Mouse (Mus musculus): ENCODE measurements around the gene Ostn. TPM values are rescaled to one million over a fixed set of nuclear protein-coding genes. Genes with fewer than 3 reads are reported as not detected.

The Ostn gene
- polyA plus RNA-seq, 1 experiment from 2014 or later: not detected

DNA sequence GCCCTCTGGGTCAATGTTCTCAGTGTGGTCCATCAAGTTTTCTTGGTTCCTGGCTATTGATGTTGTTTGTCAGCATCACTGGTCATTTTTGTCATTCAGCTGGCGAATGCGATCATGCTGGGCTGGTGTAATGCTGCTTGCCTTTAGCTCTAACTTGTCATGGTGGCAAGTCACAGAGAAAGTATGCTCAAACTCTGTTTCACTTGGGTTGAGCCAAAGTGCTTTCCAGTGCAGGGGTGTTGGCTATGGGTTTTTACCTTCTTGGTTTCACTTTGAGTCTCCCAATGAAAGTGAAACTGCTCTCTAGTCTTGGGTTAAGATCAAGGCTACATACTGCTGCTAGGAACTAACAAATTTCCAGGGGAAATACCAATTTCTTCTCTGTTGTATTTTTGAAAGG lies 41.9 kb downstream of the Ostn start:
- no peaks in the 10 kb centered on the region for H3K4me1 ChIP-seq (ENCODE audit: control insufficient read depth, insufficient read depth, low read depth, low read length)
- no peak for ATAC-seq
- no peaks in the 10 kb centered on the region for H3K9me3 ChIP-seq (ENCODE audit: control insufficient read depth, low read length)
- H3K4me3 ChIP-seq (ENCODE audit: low read length): no peak overlapping the region
- no peaks in the 10 kb centered on the region for H3K36me3 ChIP-seq (ENCODE audit: control insufficient read depth, insufficient read depth, low read length)
- WGBS: 92% methylated on average over 2 of the region's 2 CpGs
- H3K9ac ChIP-seq (ENCODE audit: low read depth, low read length): no peak overlapping the region
- no peaks in the 10 kb centered on the region for H3K27me3 ChIP-seq (replicated peaks; ENCODE audit: control insufficient read depth, insufficient read depth, low read length)
- H3K27ac ChIP-seq (ENCODE audit: low read depth, low read length): no peak overlapping the region
- no peak overlapping the region for H3K4me2 ChIP-seq (ENCODE audit: low read length)

DNA sequence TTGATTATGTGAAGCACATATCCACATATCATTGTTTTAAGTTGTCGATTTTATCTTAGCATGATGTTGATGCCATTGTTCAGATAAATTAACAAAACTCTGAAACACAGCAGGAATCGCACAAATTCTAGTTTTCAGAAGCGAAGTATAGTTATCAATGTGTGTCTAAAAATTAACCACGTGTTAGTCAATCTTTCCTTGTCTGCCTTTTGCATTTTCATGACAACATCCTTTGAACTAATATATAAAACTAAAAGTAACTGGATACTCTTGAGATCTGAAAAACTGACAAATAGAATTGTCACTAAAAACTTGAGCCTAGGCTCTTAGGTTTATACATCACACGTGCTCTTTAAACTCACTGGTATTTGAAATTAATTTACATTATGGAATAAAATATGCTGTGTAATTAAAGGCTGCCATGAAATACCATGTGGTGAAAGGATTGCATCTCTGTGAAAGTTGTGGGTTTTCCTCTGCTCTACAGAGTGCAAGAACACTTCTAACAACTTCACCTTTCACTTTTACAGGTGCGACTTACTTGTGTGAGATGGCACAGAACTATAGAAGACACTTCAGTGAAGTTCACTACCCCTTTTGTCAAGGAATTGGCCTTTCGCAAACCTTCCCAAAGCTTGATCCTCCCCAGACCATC lies 42.7 kb downstream of the Ostn start:
- Histone ChIP-seq H3K4me1 (ENCODE audit: control insufficient read depth, insufficient read depth, low read depth, low read length) (no peaks in the 10 kb centered on the region), H3K9me3 (ENCODE audit: control insufficient read depth, low read length) (no peaks in the 10 kb centered on the region), H3K4me3 (ENCODE audit: low read length) (no peak overlapping the region), H3K36me3 (ENCODE audit: control insufficient read depth, insufficient read depth, low read length) (no peaks in the 10 kb centered on the region), H3K27ac (ENCODE audit: low read depth, low read length) (no peak overlapping the region), H3K4me2 (ENCODE audit: low read length) (no peak overlapping the region), H3K9ac (ENCODE audit: low read depth, low read length) (no peak overlapping the region), H3K27me3 (replicated peaks; ENCODE audit: control insufficient read depth, insufficient read depth, low read length) (no peaks in the 10 kb centered on the region)
- 91% methylated on average over 7 of the region's 7 CpGs for WGBS
- ATAC-seq: no peak

DNA sequence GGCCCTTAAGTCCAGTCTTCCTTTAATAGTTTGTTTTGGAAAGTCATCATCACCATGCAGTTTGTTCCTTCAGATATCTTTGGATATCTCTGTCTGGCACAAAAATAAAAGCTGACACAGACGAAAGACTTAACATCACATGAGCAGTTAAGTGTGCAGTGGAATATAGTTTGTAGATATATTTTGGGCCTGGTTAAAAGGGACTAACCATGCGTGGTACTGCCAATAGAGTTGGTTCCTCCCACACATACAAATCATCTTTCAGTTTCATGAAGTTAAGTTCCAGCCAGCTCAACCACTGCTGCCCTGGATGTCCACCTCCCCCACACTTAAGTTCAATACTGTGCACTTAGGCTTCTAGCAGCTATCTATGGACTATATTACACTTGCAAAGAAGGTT lies 47.2 kb downstream of the Ostn start:
- Histone ChIP-seq H3K36me3 (ENCODE audit: control insufficient read depth, insufficient read depth, low read length) (no peaks in the 10 kb centered on the region), H3K4me3 (ENCODE audit: low read length) (no peak overlapping the region), H3K4me1 (ENCODE audit: control insufficient read depth, insufficient read depth, low read depth, low read length) (no peaks in the 10 kb centered on the region), H3K27ac (ENCODE audit: low read depth, low read length) (no peak overlapping the region), H3K9ac (ENCODE audit: low read depth, low read length) (no peak overlapping the region), H3K27me3 (replicated peaks; ENCODE audit: control insufficient read depth, insufficient read depth, low read length) (no peaks in the 10 kb centered on the region), H3K4me2 (ENCODE audit: low read length) (no peak overlapping the region), H3K9me3 (ENCODE audit: control insufficient read depth, low read length) (no peaks in the 10 kb centered on the region)
- 74% methylated on average over 2 of the region's 2 CpGs for WGBS
- ATAC-seq: no peak

DNA sequence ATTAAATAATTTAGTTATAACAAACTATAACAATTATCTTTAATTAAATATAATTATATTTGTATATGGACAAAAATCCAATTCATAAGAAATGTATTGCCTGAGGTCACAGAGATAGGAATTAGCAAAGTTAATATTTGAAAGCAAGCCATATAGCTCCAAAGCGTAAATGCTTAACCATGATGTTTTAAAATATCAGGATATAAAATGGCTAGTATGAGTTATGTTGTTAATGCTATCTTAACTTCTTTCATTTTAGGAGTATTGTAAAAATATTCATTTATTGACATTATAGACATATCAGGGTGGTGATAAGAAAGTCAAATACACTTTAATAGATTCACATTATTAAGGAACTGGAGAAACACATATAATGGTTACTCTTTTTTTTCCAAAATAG lies 52.8 kb downstream of the Ostn start:
- 100% methylated on average over 1 of the region's 1 CpGs for WGBS
- Histone ChIP-seq H3K9ac (ENCODE audit: low read depth, low read length) (no peak overlapping the region), H3K27me3 (replicated peaks; ENCODE audit: control insufficient read depth, insufficient read depth, low read length) (no peaks in the 10 kb centered on the region), H3K27ac (ENCODE audit: low read depth, low read length) (no peak overlapping the region), H3K36me3 (ENCODE audit: control insufficient read depth, insufficient read depth, low read length) (no peaks in the 10 kb centered on the region), H3K4me1 (ENCODE audit: control insufficient read depth, insufficient read depth, low read depth, low read length) (no peaks in the 10 kb centered on the region), H3K9me3 (ENCODE audit: control insufficient read depth, low read length) (no peaks in the 10 kb centered on the region), H3K4me2 (ENCODE audit: low read length) (no peak overlapping the region), H3K4me3 (ENCODE audit: low read length) (no peak overlapping the region)
- no peak for ATAC-seq

DNA sequence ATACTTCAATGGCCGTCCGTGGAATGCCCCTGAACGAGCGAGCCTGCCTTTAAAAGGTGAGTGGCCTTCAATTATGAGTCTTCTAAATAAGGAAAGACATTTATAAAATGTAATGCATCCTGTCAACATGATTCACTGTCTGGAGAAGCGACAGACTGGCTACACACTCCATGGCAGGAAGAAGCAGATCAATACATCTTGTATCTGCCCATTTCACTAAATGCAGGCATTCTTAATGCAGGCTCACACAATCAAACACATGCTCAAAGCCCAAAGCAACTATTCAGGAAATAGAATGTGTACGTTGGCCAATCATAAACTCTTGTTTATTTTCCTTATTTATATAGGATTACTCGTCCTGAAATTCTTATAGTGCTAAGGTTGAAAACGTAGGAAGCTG lies 62.9 kb downstream of the Ostn start, which contains the start of gene Uts2b:
TSS of gene Uts2b (minus strand) at position 49 of the 400 bp plus-strand sequence.
- H3K9me3 ChIP-seq (ENCODE audit: control insufficient read depth, low read length): no peaks in the 10 kb centered on the region
- no peak within 1 kb of the TSS for H3K4me2 ChIP-seq (ENCODE audit: low read length)
- no peak for ATAC-seq
- no peaks in the 10 kb centered on the region for H3K27me3 ChIP-seq (replicated peaks; ENCODE audit: control insufficient read depth, insufficient read depth, low read length)
- H3K9ac ChIP-seq (ENCODE audit: low read depth, low read length): no peak within 1 kb of the TSS
- 75% methylated on average over 8 of the region's 8 CpGs for WGBS
- no peaks in the 10 kb centered on the region for H3K36me3 ChIP-seq (ENCODE audit: control insufficient read depth, insufficient read depth, low read length)
- H3K27ac ChIP-seq (ENCODE audit: low read depth, low read length): no peak within 1 kb of the TSS
- H3K4me1 ChIP-seq (ENCODE audit: control insufficient read depth, insufficient read depth, low read depth, low read length): no peaks in the 10 kb centered on the region
- H3K4me3 ChIP-seq (ENCODE audit: low read length): no peak within 1 kb of the TSS

DNA sequence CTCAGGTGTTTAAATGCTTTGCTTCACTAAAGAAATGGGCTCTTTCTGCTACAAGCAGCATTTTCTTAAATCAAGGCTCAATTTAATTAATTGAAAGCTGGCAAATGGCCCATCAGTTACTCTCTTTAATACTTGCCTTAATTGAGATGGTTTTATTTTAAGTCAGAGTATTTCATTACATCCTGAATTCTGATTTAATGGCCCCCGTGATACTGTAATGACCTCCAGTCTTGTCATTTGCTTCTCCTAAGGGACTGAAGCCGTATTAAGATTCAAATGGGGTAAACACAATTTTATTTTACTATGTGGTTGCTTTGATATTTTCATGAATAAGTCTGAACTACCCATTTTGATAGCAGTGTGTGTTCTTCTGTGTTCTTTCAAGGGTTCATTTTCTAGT lies 63.4 kb downstream of the Ostn start:
- Histone ChIP-seq H3K9me3 (ENCODE audit: control insufficient read depth, low read length) (no peaks in the 10 kb centered on the region), H3K9ac (ENCODE audit: low read depth, low read length) (no peak overlapping the region), H3K36me3 (ENCODE audit: control insufficient read depth, insufficient read depth, low read length) (no peaks in the 10 kb centered on the region), H3K4me2 (ENCODE audit: low read length) (no peak overlapping the region), H3K27me3 (replicated peaks; ENCODE audit: control insufficient read depth, insufficient read depth, low read length) (no peaks in the 10 kb centered on the region), H3K27ac (ENCODE audit: low read depth, low read length) (no peak overlapping the region), H3K4me3 (ENCODE audit: low read length) (no peak overlapping the region), H3K4me1 (ENCODE audit: control insufficient read depth, insufficient read depth, low read depth, low read length) (no peaks in the 10 kb centered on the region)
- no peak for ATAC-seq
- 69% methylated on average over 2 of the region's 2 CpGs for WGBS

DNA sequence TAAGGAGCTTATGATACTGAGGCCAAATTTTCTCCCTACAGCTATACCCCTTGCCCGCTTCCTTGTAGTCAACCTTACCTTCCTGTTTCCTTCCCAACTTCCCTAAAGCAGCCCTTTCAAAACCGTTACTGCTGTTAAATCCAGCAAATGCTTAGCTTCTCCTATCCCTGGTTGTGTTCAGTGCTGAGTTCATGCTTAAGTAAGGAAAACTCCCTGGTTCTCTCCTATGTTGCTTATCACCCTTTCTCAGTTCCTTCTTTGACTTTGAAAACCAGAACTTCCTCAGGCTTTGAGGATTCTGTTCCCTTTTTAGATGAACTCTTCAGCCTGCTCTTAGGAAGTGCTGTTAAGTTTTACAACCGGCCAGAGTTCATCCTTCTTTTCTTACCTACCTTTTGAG lies 66.8 kb downstream of the Ostn start:
- ATAC-seq: no peak
- no peak overlapping the region for H3K9ac ChIP-seq (ENCODE audit: low read depth, low read length)
- WGBS: 78% methylated on average over 3 of the region's 3 CpGs
- no peak overlapping the region for H3K4me2 ChIP-seq (ENCODE audit: low read length)
- H3K4me1 ChIP-seq (ENCODE audit: control insufficient read depth, insufficient read depth, low read depth, low read length): no peaks in the 10 kb centered on the region
- no peak overlapping the region for H3K27ac ChIP-seq (ENCODE audit: low read depth, low read length)
- no peak overlapping the region for H3K4me3 ChIP-seq (ENCODE audit: low read length)
- no peaks in the 10 kb centered on the region for H3K36me3 ChIP-seq (ENCODE audit: control insufficient read depth, insufficient read depth, low read length)
- H3K27me3 ChIP-seq (replicated peaks; ENCODE audit: control insufficient read depth, insufficient read depth, low read length): no peaks in the 10 kb centered on the region
- H3K9me3 ChIP-seq (ENCODE audit: control insufficient read depth, low read length): no peaks in the 10 kb centered on the region

DNA sequence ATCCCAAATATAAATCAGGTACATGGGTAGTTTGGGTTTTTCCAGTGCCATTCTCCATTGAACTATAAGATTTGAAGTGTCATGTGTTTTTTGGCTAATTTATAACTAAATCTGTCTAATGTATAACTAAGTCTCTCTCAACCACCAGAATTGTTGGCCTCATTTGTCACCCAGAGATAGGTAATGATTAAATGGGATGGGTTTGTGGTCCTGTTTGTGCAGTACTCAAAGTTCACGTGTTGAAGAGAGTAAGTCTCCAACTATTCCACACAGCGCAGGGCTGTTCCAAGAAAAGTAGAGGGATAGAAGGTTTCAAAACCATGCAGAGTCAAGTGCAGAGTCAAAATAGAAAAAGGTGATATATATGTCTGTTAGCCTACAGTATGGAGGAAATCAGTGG lies 68.0 kb downstream of the Ostn start:
- ATAC-seq: no peak
- no peaks in the 10 kb centered on the region for H3K36me3 ChIP-seq (ENCODE audit: control insufficient read depth, insufficient read depth, low read length)
- H3K27ac ChIP-seq (ENCODE audit: low read depth, low read length): no peak overlapping the region
- H3K4me3 ChIP-seq (ENCODE audit: low read length): no peak overlapping the region
- no peaks in the 10 kb centered on the region for H3K27me3 ChIP-seq (replicated peaks; ENCODE audit: control insufficient read depth, insufficient read depth, low read length)
- 78% methylated on average over 2 of the region's 2 CpGs for WGBS
- H3K4me2 ChIP-seq (ENCODE audit: low read length): no peak overlapping the region
- H3K4me1 ChIP-seq (ENCODE audit: control insufficient read depth, insufficient read depth, low read depth, low read length): no peaks in the 10 kb centered on the region
- no peak overlapping the region for H3K9ac ChIP-seq (ENCODE audit: low read depth, low read length)
- H3K9me3 ChIP-seq (ENCODE audit: control insufficient read depth, low read length): no peaks in the 10 kb centered on the region

DNA sequence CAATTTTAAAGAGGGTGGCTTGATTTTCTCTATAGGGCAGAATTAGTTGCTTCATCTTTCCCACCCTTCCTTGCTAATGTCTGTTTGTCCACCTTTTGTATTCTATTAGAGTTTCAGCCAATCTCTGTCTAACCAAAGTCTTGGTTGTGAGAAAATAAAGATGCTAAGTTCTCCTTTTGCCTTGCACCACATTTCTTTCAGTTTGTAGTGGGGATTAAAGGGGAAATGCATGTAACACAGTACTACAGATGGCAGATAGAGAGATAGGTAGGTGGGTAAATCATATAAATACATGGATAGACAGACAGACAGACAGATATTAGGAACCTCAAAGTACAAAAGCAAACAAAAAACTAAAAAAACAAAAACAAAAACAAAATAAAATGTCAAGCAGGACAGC lies 69.3 kb downstream of the Ostn start:
- Histone ChIP-seq H3K27me3 (replicated peaks; ENCODE audit: control insufficient read depth, insufficient read depth, low read length) (no peaks in the 10 kb centered on the region), H3K4me3 (ENCODE audit: low read length) (no peak overlapping the region), H3K36me3 (ENCODE audit: control insufficient read depth, insufficient read depth, low read length) (no peaks in the 10 kb centered on the region), H3K4me1 (ENCODE audit: control insufficient read depth, insufficient read depth, low read depth, low read length) (no peaks in the 10 kb centered on the region), H3K9ac (ENCODE audit: low read depth, low read length) (no peak overlapping the region), H3K4me2 (ENCODE audit: low read length) (no peak overlapping the region), H3K27ac (ENCODE audit: low read depth, low read length) (no peak overlapping the region), H3K9me3 (ENCODE audit: control insufficient read depth, low read length) (no peaks in the 10 kb centered on the region)
- no peak for ATAC-seq

DNA sequence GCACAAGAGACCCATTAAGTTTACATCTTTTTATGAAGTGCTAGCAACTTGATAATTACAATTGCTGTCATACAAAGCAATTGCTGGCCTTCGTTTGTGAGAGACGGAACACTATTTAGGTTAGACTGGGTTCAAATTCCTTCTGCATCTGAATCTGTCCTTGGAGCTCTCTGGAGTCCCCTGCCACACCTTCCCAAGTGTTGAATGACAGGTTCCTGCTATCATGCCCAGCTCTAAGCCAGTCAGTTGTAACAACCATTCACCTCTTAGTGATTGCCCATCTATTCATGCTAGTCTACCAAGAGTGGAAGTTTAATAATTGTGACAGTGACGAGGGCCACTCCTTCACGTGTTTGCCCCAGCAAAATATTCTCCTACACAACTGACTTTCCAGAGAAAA lies 74.9 kb downstream of the Ostn start:
- Histone ChIP-seq H3K4me3 (ENCODE audit: low read length) (no peak overlapping the region), H3K9ac (ENCODE audit: low read depth, low read length) (no peak overlapping the region), H3K4me1 (ENCODE audit: control insufficient read depth, insufficient read depth, low read depth, low read length) (no peaks in the 10 kb centered on the region), H3K4me2 (ENCODE audit: low read length) (no peak overlapping the region), H3K27ac (ENCODE audit: low read depth, low read length) (no peak overlapping the region), H3K9me3 (ENCODE audit: control insufficient read depth, low read length) (no peaks in the 10 kb centered on the region), H3K27me3 (replicated peaks; ENCODE audit: control insufficient read depth, insufficient read depth, low read length) (no peaks in the 10 kb centered on the region), H3K36me3 (ENCODE audit: control insufficient read depth, insufficient read depth, low read length) (no peaks in the 10 kb centered on the region)
- 86% methylated on average over 4 of the region's 4 CpGs for WGBS
- no peak for ATAC-seq

All from hindbrain, embryonic 16.5 days (tissue).